Mouse (Mus musculus) heart, postnatal 0 days (tissue): ENCODE measurements around the gene Fgfr2.

Source experiments
- CTCF ChIP-seq: IDR thresholded peaks from 2 replicates; pipeline ENCODE4 v1.5.1; 2016; ENCODE audit warnings: antibody characterized with exemption, control low read depth, low read depth
- EP300 ChIP-seq: IDR thresholded peaks from 2 replicates; pipeline ENCODE4 v1.6.1; 2016; ENCODE audit warnings: antibody characterized with exemption, low read depth

DNA sequence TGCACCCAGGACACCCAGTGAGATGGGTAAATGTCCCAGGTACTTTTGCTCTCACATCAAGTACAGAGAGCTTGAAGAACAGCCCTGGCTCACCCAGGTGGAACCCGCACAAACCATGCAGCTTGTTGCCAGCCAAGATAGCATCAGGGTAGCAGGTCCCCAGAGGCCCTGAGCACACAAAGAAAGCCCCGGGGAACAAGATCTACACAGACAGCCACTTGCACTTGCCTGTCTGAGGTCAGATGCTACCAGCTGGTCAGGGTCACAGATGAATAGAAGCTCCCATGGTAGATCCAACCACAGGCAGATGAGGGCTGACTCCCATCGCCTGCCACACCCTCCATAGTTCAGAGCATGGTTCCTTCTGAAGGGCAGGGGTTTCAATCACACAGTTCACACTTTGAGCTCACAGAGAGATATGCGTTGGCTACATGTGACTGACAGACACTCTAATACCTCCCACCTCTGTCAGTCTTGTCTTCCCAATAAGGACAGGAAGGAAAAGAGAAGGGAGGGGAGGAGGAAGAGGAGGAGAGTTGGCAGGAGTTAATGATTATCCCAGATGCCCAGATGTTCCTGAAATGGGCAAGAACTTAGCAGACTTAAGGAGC is 642.3 kb downstream of the Fgfr2 start:
- no peak for TF ChIP-seq CTCF
- TF ChIP-seq EP300 = no peak
